Comparison of ENCODE assay signal across 10 mouse cellular contexts in the genomic region with DNA sequence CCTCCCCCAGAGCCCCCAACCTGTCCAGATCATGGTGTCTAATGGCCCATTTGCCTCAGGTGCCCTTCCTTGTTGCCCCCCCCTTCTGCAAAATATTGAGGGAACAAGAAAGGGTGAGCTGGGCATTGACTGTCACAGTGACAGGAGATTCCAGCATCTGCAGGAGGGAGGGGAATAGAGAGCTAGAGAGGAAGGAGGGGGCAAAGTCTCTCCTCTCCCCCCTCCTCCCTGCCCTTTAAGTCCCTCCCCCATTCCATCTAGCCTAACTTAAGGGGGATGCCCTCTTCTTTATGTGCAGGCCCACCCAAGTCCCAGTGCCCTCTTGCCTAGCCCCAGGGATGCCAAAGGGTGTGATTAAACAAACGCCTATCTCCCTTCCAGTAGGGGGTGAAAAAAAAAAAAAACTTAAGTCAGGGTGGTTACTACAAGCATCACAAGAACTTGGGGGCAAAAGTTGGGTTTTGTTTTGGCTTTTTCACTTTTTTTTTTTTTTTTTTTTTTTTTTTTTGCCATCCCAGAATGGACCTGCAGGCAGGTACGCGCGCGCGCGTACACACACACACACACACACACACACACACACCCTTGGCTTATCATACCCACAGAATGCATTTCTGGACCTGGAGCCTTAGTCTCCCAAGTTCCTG.
A peak's percentile ranks its signal among the peaks of the same experiment; 100 is the strongest.
DNase-seq lines count a peak whose midpoint lies in the region; ATAC-seq and TF ChIP-seq lines count a peak whose summit lies in the region.
"Had no signal": no experiment of that assay in that cellular context is flagged by ENCODE, and none has a peak within 500 bp of the region (broad histone marks: within the 10 kb centered on the region; RNA-seq: fewer than 3 reads in every experiment).

No protein-coding gene starts in this region.

- H3K4me2 ChIP-seq in kidney, embryonic 14.5 days (replicated peaks; ENCODE audit: low read depth, low read length): no peak overlapping the region; the same call in 1 of the 2 replicates
- peak overlapping the region; percentile 32 for H3K4me2 ChIP-seq in embryonic facial prominence, embryonic 11.5 days (ENCODE audit: low read depth, low read length)
- peak overlapping the region; percentile 86 for H3K4me2 ChIP-seq in forebrain, postnatal 0 days (ENCODE audit: low read depth)
- H3K4me2 ChIP-seq in midbrain, embryonic 14.5 days (ENCODE audit: low read length): peak overlapping the region; percentile 88

- H3K4me1 ChIP-seq in kidney, embryonic 14.5 days (ENCODE audit: control insufficient read depth, insufficient read depth, low read length): 0 out of 2 replicates have a peak, but pooled peaks cover 3% of the 10 kb centered on the region
- peaks cover 8% of the 10 kb centered on the region for H3K4me1 ChIP-seq in embryonic facial prominence, embryonic 11.5 days (ENCODE audit: control insufficient read depth, insufficient read depth, low read length)
- peaks cover 13% of the 10 kb centered on the region for H3K4me1 ChIP-seq in forebrain, postnatal 0 days (ENCODE audit: insufficient read depth)
- H3K4me1 ChIP-seq in midbrain, embryonic 14.5 days (ENCODE audit: control insufficient read depth, insufficient read depth, low read length): peaks cover 45% of the 10 kb centered on the region

- H3K9ac ChIP-seq in kidney, embryonic 14.5 days (ENCODE audit: low read depth, low read length): no peak overlapping the region
- no peak overlapping the region for H3K9ac ChIP-seq in embryonic facial prominence, embryonic 11.5 days (replicated peaks; ENCODE audit: low read length)
- no peak overlapping the region for H3K9ac ChIP-seq in forebrain, postnatal 0 days
- H3K9ac ChIP-seq in midbrain, embryonic 14.5 days (replicated peaks; ENCODE audit: low read length): no peak overlapping the region
- H3K9ac ChIP-seq: liver, embryonic 13.5 days had no signal

- H3K27ac ChIP-seq in kidney, embryonic 14.5 days (ENCODE audit: low read depth, low read length): no peak overlapping the region
- no peak overlapping the region for H3K27ac ChIP-seq in embryonic facial prominence, embryonic 11.5 days (replicated peaks; ENCODE audit: low read depth, low read length)
- H3K27ac ChIP-seq in forebrain, postnatal 0 days (ENCODE audit: low read depth, low read length): no peak overlapping the region
- H3K27ac ChIP-seq in midbrain, embryonic 14.5 days (replicated peaks; ENCODE audit: low read depth, low read length): no peak overlapping the region
- H3K27ac ChIP-seq: liver, embryonic 13.5 days had no signal

- no peak for DNase-seq in kidney, postnatal 10 days
- DNase-seq in embryonic facial prominence, embryonic 11.5 days (ENCODE audit: low spot score): no peak
- no peak for DNase-seq in forebrain, postnatal 0 days
- no peak for DNase-seq in midbrain, embryonic 14.5 days
- DNase-seq in spleen, adult 18-20 months: no peak
- DNase-seq in ovary, postnatal 10 days (ENCODE audit: low spot score): no peak
- DNase-seq in left cerebral cortex, postnatal 4 days: no peak
- DNase-seq: kidney, postnatal 25 days; liver, embryonic 13.5 days had no signal

- ATAC-seq in kidney, embryonic 14.5 days (ENCODE audit: low FRiP score, low TSS enrichment): no peak
- no peak for ATAC-seq in embryonic facial prominence, embryonic 11.5 days (replicated peaks; ENCODE audit: insufficient number of reproducible peaks, low FRiP score, low TSS enrichment, low read depth)
- ATAC-seq in forebrain, postnatal 0 days: no peak
- ATAC-seq in midbrain, embryonic 14.5 days (ENCODE audit: low FRiP score, low TSS enrichment): no peak

- 0% methylated on average over 7 of the region's 7 CpGs for WGBS in kidney, embryonic 14.5 days
- 1% methylated on average over 7 of the region's 7 CpGs for whole genome bisulfite sequencing in embryonic facial prominence, embryonic 11.5 days
- WGBS in forebrain, postnatal 0 days: 0% methylated on average over 7 of the region's 7 CpGs
- 2% methylated on average over 7 of the region's 7 CpGs for WGBS in midbrain, embryonic 14.5 days

- H3K27me3 ChIP-seq in kidney, embryonic 14.5 days (ENCODE audit: control insufficient read depth, insufficient read depth, low read length): peaks cover 96% of the 10 kb centered on the region
- peaks cover 77% of the 10 kb centered on the region for H3K27me3 ChIP-seq in embryonic facial prominence, embryonic 11.5 days (ENCODE audit: control insufficient read depth, insufficient read depth, low read length)
- H3K27me3 ChIP-seq in forebrain, postnatal 0 days (ENCODE audit: insufficient read depth, low read length): peaks cover 53% of the 10 kb centered on the region
- H3K27me3 ChIP-seq in midbrain, embryonic 14.5 days (ENCODE audit: control insufficient read depth, insufficient read depth, low read length): peaks cover 73% of the 10 kb centered on the region

- TF ChIP-seq CTCF in forebrain, postnatal 0 days (IDR thresholded peaks at IDR 0.05; ENCODE audit: low read depth): no peak

- H3K4me3 ChIP-seq in kidney, embryonic 14.5 days (ENCODE audit: low read length): peak overlapping the region; percentile 17; the same call in 1 of the 2 replicates
- no peak overlapping the region for H3K4me3 ChIP-seq in embryonic facial prominence, embryonic 11.5 days (ENCODE audit: low read depth, low read length)
- H3K4me3 ChIP-seq in forebrain, postnatal 0 days (ENCODE audit: low read depth, low read length): peak overlapping the region; percentile 59
- H3K4me3 ChIP-seq in midbrain, embryonic 14.5 days (replicated peaks; ENCODE audit: low read depth, low read length): peak overlapping the region; percentile 47

- no peaks in the 10 kb centered on the region for H3K9me3 ChIP-seq in kidney, embryonic 14.5 days (ENCODE audit: control insufficient read depth, low read length)
- H3K9me3 ChIP-seq in embryonic facial prominence, embryonic 11.5 days (replicated peaks; ENCODE audit: control insufficient read depth, low read length): no peaks in the 10 kb centered on the region
- H3K9me3 ChIP-seq in forebrain, postnatal 0 days (ENCODE audit: low read length): no peaks in the 10 kb centered on the region
- no peaks in the 10 kb centered on the region for H3K9me3 ChIP-seq in midbrain, embryonic 14.5 days (ENCODE audit: control insufficient read depth, low read length)
- H3K9me3 ChIP-seq: liver, embryonic 13.5 days had no signal

- intact Hi-C loops in left cerebral cortex, postnatal 4 days (cut with DNase I): loop anchor here (5.0 kb wide), 1 partner anchor 190 kb away; no protein-coding TSS in a partner anchor

- no peaks in the 10 kb centered on the region for H3K36me3 ChIP-seq in kidney, embryonic 14.5 days (ENCODE audit: control insufficient read depth, insufficient read depth, low read length)
- H3K36me3 ChIP-seq in embryonic facial prominence, embryonic 11.5 days (replicated peaks; ENCODE audit: control insufficient read depth, insufficient read depth, low read depth, low read length): no peaks in the 10 kb centered on the region
- no peaks in the 10 kb centered on the region for H3K36me3 ChIP-seq in forebrain, postnatal 0 days (ENCODE audit: insufficient read depth)
- no peaks in the 10 kb centered on the region for H3K36me3 ChIP-seq in midbrain, embryonic 14.5 days (ENCODE audit: control insufficient read depth, insufficient read depth, low read length)
- H3K36me3 ChIP-seq: liver, embryonic 13.5 days had no signal
